Mouse (Mus musculus) kidney, adult 11 months (tissue): ENCODE measurements around the gene Ndufa7.
A peak's percentile ranks its signal among the peaks of the same experiment; 100 is the strongest.

Source experiments
- DNase-seq: peaks from one replicate; pipeline ENCODE4 v3.0.0; 2022

Gene Ndufa7

DNA sequence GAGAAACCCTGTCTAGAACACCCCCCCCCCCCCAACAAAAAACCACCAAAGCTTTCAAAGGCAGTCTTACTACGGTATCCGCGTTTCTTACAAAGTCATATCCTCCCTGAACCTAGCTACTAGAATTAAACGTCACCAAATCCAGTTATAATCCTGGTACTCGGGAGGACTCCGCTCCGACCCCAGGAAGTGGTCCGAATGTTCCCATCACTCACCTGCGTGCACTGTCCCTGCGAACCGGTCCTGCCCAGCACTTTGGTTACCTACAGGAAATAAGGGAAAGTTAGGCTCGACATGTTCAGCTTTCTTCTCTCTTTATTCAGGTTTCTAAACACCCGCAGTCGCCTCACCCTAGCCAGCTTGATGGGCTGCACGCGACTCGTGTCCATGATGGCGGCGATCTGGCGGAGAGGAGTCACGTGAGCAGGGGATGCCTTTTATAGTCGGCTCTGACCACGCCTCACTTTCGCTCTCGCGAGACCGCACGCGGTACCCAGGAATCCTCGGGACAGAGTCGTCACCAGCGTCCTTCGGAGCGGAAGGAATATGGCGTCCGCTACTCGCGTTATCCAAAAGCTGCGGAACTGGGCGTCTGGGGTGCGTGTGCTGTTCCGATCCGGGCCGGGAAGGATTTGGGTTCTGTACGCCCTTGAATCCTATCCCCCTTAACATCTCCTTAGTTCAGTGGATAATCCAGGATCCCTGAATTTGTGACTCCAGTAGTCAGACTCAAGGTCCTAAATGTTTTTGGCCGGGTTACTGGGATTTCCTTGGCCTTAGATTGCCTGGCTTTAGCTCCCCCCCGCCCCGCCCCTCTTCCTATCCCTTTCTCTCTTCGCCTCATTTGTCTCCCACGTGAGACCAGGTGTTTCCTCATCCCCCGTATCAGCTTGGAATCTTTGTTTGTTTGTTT, at the start of gene Ndufa7, which contains the start of gene Rps28:
TSS of gene Ndufa7 (plus strand) at position 489 of the 913 bp plus-strand sequence.
TSS of gene Rps28 (minus strand) at position 479 of the 913 bp plus-strand sequence.
- peak; percentile 95 for DNase-seq

DNA sequence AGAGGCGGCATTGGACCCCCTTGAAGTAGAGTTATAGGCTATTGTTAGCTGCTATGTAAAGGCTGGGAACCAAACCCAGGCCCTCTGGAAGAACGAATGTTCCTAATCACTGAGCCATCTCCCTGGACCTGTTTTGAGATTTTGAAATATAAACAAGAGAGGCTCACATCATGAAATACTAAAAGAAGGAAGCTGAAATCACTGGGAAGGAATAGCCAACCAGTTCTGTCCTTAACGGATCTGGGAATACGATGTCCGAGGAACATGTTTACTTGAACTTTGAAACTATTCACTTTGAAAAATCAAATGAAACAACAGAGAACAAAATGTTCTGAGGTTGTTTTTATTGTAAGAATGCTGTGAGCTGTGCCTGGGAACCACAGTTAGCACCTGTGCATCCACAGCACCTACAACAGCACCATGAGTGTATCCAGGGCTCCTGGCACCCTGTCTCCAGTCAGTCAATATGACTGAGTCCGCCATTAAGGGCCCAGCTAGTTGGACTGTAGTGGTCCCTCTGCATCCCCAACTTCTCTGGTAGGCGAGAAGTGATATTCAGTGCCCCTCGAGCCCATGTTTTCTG, 49.7 kb upstream of the Ndufa7 start:
- DNase-seq, result no peak

DNA sequence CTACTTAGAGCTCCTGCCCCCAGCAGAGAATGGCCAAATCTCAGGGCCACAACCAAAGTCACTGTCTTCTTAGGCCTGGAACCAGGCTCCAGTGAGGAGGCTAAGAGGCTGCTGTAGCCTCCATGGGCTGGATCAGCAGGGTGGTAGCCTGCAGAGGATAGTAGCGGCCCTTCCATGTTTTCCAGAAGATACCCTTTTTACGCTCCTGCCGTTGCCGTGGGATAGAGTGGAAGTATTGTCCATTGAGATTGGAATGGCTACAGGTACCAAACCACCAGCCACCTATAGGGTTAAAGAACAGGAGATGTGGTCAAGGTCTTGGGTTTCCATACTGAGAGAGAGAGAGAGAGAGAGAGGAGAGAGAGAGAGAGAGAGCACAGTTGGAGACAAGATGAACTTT, 49.1 kb upstream of the Ndufa7 start:
- no peak for DNase-seq

DNA sequence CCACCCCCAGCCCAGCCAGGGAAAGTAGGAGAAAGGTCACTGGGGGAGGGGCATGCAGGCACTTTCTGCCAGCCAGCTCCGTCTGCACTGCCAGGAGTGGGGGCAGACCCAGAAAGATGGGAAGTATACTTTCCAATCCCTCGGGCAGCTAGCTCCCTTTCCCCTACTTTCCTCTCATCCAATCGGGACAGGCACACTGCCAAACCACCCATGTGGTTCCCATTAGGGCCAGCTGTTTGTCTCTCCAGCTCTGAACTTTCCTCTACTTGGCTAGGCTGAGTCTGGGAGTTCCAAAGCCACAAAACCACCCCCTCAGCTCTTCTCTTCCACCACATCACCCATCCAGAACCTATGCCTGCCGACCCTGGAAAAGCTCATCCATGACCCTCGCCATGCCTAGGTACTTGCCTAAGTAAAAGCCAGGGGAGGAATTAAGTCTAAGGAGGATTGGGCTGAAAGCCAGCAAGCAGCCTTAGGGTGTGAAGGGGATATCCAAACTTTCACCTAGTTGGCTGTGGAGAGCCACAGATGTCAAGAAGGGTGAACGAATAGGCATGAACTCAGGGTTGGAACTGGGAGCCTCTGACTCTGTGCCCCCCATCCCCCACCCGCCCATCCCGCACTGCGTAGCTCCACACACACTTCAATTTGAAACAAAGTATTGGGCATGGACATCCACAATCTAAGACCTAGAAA, 45.0 kb upstream of the Ndufa7 start:
- DNase-seq, result peak; percentile 98

DNA sequence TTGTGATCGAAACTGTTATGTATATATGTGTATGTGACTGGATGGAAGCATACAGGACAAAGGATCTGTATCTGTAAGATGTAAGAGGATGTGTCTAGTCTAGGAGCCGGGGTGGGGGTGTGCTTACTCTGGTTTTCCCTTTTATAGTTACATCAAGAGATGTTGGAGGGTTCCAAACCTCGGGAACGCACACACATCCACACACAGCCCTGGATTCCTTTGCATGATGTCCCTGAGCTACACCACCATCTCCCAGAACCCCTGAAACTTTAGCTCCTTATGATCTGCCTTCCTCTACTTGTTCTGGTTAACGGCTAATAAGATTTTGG, 44.4 kb upstream of the Ndufa7 start:
- DNase-seq, result no peak

DNA sequence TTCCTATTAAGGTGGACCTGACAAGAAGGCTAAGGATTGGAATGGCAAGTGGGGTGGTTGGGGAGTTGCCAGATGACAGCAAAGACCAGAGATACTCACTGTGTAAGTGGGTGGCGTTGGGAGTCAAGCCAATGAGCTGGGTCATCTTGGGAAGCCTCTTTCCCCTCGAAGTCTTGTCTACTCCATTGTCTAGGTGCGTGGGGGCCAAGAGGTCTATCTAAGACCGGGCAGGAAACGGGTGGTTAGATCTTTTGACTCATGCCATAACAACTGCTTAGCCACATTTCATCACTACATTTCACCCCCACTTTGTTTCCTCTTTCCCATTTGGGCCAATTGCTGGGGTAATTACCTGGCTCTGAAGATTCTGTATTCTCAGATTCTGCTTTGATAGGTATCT, 43.9 kb upstream of the Ndufa7 start:
- DNase-seq, result peak; percentile 47

DNA sequence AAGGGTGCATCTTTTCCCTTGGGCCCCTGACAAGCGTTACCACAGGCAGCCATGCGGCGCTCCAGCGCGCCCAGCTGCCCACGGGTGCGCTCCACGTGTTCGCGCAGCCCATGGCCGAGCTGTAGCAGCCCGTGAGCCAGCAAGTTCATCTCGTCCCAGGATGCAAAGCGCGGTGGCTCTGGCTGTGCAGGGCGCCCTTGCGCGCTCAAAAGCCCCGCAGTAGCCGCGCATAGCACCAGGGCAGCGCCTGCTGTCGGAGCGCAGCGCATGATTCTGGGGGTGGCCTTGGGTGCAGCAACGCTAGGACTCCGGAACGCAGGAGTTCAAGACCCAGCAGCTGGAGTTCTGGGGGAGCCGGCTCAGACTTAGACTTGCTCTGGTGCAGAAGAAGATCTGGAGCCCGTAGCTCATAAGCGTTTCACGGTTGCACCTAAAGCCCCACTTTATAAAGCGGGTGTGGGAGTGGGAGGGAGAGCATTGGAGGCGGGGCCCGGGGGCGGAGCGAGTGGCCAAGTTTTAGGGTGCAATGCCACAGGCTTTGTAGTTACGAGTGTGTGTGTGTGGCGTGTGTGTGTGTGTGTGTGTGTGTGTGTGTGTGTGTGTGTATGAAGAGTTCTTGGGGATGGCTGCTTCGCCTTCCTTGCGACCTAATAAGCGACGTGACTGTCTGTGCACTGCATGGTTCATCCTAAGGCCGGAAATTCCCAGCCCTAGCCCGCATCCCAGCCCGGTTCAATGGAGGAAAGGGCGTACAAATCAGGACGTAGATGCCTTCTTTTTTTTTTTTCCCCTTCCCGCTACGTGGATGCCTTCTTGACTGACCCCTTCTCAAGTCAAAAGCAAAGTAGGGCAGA, 43.0 kb upstream of the Ndufa7 start, which contains the start of gene Angptl4:
TSS of gene Angptl4 (minus strand) at position 707 of the 854 bp plus-strand sequence.
- peak; percentile 86 for DNase-seq

DNA sequence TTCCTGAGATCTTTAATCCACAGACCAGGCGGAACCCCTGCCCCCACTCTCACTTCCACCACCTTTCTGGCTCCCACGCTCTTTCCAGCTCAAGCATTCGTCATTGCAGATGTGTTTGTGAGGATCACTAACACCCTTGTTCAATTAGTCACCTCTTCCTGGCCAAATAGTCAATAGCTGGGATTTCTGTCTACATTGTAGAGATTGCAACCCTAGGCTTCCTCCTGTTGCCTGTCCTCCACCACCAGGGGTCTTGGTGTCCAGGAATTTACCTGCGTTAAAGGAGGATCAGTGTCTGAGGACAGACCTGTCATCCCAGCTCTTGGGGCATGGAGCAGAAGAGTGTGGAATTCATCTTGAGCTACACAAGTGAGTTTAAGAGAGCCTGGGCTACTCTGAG, 42.3 kb upstream of the Ndufa7 start:
- DNase-seq, result no peak

DNA sequence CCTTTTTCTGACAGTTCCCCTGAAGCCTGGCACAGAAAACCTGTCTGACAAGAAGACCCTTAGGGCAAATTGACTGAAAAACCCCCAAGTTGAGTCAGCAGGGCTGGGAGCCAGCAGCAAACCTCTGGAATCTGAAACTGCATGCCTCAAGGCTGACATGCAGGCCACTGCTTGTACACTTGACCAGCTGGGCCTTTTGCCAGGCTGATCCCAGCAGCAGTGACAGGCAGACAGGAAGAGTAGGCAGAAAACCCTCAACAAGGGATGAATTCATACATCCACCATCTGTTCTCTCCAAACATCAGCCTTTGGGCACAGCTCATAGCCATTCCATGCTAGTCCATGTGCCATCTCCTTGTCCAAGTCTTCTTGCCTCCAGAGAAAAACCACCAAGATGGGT, 41.0 kb upstream of the Ndufa7 start:
- DNase-seq, result peak; percentile 90

DNA sequence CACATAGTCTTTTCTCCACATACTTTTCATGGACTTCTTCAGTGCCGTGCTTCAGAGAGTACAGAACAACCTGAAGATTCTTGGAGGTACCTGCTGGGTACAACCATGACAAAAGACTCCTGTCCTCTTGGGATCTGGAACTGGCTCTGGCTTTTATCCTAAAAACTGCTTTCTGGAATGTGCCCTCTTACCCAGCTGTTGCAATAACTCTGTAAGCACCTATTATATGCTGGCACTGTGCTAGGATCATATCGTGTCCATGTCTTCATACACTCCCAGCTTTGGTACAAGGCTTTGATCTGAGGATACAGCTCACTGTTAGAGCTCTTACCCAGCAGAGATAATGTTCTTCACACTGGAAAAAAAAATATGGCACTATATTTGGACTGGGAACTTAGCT, 39.4 kb upstream of the Ndufa7 start:
- no peak for DNase-seq

DNA sequence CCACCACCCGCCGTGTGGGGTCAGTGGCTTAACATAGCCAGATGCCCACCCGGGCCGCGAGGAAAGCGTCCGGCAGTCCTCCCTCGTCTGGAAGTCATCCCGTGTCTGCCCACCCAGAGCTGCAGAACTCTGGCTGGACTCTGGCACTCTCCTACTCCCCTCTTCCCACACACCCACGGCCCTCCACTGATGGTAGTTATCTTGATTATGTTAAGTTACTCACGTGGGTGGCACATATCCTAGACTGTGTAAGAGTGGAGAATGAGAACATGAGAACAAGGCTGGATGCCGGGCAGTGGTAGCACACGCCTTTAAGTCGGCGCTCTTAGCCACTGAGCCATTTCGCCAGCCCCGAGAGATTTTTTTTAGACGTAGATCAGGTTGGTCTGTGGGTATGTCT, 38.0 kb upstream of the Ndufa7 start:
- no peak for DNase-seq

DNA sequence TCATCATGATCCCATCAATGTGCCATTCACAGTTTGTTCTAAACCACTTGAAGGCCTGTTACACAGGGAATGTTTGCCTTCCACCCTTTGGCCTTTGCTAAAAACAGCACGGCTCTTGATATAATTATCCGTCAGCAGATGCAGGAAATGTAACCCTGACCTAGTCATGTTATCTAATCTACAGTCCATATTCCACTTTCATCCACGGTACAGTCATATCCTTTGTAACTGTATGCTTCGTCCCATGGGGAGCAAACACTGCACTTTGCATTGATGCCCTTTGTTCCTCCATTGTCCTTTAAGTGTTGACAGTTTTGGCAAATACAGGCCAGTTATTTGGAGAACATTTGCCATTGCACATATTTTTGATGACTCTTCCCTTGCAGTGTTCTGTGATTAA, 35.6 kb upstream of the Ndufa7 start:
- DNase-seq, result no peak

DNA sequence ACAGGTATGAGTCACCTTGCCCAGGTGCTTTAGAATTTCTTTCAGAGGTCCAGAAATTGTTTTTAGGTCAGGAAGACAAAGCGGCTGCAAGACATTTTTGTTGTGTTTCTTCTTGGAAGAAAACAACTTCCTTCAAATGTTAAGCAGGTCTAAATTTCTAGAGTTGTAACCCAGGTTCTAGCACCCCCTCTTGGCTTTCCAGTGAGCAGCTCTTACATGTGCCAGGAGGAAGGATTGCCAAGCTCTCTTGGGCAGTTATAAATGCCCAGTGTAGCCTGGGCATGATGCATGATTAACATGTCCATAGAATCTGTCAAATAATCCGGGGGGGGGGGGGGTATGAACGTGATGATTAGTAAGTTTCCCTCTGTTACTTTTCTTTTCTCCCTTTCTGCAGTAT, 26.1 kb upstream of the Ndufa7 start:
- no peak for DNase-seq

DNA sequence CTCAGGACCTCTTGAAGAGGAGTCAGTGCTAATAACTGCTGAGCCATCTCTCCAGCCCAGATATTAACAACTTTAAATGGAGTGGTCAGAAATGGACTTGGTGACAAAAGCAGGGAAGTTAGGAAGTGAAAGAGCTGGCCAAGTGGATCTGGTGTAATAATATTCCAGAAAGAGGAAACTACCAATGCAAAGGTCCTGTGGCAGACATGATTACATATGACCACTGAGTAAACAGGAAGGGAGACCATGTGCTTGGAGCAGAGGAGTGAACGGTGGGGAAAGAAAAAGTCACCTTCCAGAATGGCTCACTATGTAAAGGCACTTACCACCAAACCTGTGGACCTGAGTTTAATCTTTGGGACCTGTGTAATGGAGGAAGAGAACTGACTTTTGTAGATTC, 25.1 kb upstream of the Ndufa7 start:
- no peak for DNase-seq

DNA sequence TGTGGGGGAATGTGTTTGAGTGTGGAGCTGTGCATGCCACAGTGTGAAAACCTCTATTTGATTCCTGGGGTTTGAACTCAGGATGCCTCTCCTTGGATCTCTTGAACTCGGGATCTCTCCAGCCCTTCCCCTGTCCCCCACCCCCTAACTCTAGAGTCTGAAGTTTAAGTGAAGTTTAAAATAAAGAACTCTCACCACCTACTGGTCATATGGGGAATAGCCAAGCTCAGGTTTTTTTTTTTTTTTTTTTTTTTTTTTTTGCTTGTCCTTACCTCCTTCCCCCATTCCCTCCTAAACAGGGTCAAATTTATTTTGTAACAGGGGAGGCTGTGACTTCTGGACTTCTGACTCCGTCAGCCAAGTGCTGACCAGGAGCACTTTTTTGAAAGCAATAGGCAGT, 22.2 kb upstream of the Ndufa7 start:
- DNase-seq, result no peak

DNA sequence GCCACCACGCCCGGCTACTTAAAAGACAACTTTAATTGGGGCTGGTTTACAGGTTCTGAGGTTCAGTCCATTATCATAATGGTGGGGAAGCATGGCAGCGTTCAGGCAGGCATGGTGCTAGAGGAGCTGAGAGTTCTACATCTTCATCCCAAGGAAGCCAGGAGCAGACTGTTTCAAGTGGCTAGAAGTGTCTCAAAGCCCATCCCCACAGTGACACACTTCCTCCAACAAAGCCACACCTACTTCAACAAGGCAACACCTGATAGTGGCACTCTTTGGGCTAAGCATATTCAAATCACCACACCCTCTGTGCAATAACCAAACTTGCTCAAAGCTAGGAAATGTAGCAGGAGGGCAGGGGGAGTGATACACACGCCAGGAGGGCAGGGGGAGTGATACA, 20.2 kb upstream of the Ndufa7 start:
- DNase-seq, result no peak

DNA sequence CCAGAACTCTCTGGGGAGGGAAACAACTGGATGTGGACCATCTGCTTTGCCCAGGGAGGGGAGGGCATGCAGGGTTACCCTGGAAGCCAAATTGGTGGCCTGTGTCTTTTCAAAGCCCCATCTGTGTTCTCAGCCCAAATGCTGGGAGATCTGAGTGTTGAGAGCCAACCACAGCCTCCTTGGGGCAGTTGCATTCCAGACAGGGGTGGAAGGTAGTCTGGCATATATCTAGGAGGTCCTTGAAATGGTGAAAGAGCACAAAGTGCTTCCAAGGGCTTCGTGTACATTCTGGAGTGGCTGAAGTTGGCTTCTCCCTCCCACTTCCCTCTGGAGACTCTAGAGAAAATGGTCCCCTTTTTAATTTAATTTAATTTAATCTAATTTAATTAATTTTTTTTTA, 19.6 kb upstream of the Ndufa7 start:
- no peak for DNase-seq

DNA sequence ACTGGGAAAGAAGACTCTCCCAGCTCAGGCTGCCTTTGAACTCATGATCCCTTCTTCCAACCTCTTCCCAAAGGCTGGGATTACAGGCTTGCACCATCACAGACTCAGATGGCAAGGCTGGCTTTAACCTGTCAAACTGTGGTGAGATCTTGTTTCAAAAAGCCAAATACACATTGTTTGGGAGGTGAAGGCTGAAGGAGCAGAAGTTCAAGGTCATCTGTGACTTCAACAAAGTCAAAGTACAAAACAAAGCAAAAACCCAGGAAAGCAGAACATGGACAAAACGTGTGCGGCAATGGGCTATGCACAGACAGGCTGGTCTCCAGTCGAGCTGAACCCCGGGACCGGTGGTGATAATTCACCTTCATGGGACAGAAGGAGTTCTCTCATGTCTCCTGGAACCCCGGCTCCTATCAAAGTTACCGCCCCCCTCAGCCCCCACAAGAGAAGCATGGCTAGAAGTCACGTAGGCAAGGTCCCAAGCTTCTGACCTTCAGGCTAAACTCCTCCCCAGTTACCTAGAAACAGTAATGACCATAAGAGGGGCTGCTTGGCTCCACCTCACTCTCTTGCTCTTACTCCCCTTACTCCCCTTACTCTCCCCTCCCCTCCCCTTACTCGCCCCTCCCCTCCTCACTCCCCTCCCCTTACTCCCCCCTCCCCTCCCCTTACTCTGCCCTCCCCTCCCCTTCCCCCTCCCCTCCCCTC, 17.0 kb upstream of the Ndufa7 start:
- DNase-seq, result no peak

DNA sequence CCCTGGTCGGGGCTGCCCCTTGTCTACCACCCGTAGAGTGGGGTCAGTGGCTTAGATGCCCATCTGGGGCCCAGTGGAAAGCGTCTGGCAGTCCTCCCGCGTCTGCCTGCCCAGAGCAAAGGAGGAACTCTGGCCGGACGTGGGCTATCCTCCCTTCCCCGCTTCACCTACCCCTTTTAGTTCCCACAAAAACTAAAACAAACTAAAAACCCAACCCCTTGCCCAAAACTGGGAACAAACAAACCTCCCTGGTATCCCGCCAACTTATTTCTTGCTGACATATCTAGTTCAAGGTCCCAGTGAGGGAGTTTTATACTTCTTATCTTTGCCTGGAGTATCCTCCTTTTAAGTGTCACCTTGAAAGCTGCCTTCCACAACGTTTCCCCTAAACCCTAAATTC, 16.2 kb upstream of the Ndufa7 start:
- no peak for DNase-seq

DNA sequence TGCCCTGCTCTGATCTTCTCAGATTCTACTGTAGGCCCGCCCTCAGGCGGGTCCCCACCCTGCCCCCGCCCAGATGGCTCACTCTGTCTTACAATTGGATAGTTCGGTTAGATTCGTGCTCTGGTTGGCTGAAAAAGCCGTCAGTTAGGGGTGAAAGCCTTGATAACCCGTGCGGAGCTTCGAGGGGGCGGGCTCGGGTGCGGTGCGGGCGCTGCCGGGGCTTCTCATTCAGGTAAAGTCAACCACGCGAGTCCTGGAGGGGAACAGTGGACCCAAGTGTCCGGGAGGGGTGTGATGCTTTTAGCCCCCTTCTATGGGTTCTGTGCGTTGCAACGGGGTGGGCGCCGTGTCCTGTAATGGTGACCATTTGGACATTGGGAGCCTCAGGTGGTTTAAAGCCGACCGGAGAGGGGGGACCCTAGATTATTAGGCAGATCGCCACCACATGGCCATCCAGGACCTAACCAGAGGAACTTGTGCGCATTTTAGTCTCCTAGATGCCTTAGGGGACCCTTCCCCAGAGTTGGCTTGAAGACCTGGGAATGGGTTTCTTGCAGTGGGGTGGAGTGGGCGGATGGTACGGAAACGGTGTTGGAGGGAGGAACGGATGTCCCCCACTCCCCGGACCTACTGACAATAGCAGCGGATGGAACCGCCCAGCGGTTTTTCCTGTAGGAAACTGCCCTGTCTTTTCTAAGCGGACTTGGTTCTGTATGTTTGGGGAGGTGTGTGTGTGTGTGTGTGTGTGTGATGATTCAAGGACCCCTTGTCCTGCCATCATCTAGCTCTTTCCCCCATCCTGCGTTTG, 13.8 kb upstream of the Ndufa7 start, which contains the start of gene Kank3:
TSS of gene Kank3 (plus strand) at position 186 of the 808 bp plus-strand sequence.
- peak; percentile 91 for DNase-seq

DNA sequence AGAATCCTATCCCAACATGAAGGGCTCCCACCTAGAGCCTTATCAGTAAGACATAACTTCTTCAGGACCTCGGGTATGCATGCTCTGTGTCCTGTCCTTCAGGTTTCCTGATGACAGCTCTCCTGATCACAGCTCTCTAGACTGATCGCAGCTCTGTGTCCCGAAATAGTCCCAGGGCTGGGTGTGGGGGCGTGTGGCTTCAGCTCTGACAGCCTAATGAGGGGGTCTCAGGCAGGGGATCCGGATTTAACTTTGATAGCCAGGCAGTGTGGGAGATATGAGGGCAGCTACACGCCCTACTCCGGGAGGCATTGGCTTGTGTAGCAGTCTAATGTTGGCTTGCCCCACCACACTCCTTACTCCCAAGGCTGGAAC, 13.2 kb upstream of the Ndufa7 start:
- no peak for DNase-seq
